Mouse (Mus musculus) kidney, postnatal 36 days (tissue): ENCODE data around the gene Gm45623.

Experiments used
- DNase-seq, 2 experiments: peaks; one replicate each; pipeline ENCODE4 v3.0.0; 2021 to 2022; ENCODE audit warnings: mixed read lengths in 2 of 2

Gene Gm45623

DNA sequence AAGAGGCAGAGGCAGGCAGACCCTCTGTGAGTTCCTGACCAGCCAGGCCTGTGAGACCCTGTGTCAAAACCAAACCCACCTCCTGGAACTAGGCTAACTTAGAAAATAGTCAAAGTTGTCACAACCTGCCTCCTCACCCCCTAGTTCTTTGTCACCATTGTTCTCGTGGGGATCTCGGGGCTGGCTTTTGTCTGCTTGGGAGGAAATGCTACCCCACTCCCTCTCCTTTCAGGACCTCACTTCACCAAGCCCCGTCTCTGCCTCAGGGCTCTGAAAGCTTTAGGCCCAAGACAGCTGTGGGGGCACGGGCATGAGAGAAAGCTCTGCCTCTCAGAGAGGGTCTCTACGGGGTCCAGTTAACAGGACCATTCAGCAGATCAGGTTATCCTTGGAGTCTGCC, 1.9 kb downstream of the Gm45623 start:
- no peak for DNase-seq

- DNase-seq, result no peak
These were observed 4.2 kb downstream of the Gm45623 start for GRCm38 (mm10) chr13:56749377-56749776.

GRCm38 (mm10) chr13:56747554-56747953, 6.1 kb downstream of the Gm45623 start:
- DNase-seq, result peak; percentile 35 to 65

DNA sequence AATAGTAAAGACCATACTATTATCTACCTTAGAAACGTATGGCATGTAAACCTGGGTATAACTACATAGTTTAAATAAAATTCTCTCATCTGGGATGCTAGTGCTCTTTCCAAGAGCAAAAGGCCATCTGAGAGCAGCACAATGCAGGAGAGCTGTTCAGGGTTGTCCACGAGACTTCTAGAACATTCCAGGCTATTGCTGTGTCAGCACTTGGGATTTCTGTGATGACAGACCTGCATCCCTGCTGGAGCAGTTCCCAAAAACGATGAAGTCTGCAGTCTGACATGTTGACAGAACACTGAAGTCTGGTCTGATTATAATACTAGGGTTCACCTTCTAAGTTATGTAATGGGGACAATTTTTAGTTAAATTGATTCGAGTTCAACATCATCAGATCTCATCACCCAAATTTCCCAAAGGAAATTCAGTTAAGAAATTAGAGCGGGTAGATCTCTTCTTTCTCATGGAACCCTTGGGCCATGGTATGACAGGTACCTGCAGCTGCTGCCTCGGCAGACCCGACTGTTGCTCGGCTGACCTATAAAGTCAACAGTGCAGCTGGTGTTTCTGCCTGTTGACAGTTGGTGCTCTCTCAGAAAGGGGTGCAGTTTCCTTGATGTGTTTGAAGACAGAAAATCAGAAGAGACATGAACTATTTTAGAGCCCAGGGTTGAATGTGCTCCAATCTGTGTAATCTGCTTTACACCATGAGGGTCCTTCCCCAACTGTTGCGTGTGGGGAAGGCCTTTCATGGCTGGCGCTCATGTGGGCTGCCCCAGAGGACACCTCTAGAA, 6.7 kb downstream of the Gm45623 start:
- DNase-seq, result peak in 1 of 2 experiments; percentile 31

DNA sequence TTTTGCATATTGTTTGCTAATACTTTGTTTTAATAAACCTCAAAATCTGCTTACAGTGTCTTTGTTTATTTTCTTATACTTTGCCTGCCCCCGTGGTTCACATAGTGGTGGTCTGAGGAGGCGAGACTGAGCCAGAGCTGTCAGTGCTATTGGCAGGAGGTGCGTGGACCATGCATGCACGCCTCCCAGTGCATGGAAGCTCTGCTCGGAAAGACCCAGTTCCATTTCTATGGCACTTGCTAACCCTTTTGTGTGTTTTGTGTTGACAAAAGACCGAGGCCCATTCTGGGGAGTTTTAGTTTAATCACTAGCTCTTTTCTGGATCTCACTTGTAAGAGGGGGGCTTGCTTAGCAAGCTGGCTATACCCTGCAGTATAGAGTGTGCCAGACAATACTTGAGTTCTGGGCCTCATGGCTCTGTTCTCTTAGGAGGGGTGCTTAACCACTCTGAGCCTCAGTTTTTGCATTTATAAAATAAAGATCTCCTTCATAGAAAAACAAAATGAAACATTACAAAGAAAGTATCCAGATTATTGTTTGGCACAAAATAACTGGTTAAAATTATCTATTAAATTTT, 11.2 kb downstream of the Gm45623 start:
- DNase-seq, result no peak

DNA sequence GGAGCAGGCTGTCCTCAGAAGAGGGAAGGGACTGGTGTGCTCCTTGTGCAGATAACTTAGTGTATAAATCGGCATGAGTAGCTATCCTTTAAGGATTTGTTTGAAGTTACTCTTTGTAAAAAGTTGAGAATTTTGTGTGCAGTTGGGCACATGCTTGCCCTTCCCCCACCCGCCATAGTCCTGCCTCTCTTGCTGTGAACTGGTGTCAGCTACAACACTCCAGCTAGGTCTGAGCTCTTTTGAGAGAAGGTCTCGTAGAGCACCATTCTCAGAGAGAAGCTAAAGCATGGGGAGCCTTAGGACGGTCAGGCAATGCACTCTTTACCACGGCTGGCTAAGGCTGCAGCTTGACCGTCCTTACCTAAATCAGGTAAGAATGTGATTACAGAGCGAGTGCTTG, 11.9 kb downstream of the Gm45623 start:
- DNase-seq, result no peak

DNA sequence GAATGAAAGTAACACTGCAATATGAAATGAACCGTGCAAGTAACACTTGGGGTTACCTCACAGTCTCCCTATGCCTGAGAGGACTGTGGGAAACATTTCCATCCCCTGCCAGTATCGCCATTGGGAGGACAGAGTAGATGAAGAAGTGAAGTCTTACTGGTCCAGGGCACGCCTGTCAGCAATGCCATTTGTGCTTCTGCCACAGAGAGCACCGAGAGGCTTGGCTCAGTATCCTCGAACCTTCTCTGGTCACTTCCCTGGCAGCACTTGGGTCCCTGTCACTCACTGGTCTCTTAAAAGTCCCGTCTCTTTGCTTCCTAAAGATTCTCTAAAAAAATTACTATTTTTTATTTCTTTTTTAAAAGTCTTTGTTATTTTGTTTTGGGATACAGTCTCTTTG, 13.1 kb downstream of the Gm45623 start:
- DNase-seq, result no peak

GRCm38 (mm10) chr13:56739556-56739955, 14.1 kb downstream of the Gm45623 start:
- DNase-seq, result no peak

DNA sequence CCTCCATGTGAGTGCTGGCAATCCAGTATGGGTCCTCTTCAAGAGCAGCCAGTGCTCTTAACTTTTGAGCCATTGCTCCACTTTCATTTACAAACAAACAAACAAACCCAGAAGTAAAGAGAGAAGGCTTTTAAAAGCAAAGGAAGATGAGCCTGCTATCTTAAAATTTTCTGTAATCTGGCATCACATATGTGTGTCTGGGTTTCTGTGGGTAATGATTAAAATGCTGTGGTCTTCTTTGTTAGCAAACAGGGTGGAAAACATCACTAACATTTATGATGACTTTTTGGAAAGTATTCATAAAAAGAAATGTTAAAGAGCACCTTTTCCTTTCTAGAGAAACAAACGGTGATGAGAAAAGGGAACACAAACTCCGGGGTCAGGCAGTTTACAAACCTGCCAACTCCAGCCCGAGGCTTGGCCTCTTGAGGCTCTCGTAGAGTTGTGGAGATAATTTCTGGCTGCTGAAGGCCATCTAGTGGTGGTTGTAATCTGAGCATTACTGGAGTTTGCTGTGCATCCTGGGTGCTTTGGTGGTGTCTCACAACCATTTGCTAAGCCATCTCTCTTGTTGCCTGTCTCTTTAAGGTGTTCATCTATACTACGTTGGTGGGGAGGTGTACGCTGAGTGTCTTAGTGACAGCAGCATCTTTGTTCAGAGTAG, 18.3 kb downstream of the Gm45623 start:
- peak; percentile 55 to 61 for DNase-seq

GRCm38 (mm10) chr13:56734617-56735016, 19.0 kb downstream of the Gm45623 start:
- DNase-seq, result no peak

- no peak for DNase-seq
These were observed 24.6 kb downstream of the Gm45623 start for GRCm38 (mm10) chr13:56729046-56729445.

- DNase-seq, result no peak
These were observed 27.1 kb downstream of the Gm45623 start for GRCm38 (mm10) chr13:56726551-56726950.

- DNase-seq, result no peak
These were observed 41.4 kb downstream of the Gm45623 start for GRCm38 (mm10) chr13:56712221-56712620.

GRCm38 (mm10) chr13:56710620-56711019, 43.0 kb downstream of the Gm45623 start:
- DNase-seq, result peak in 1 of 2 experiments; percentile 24

GRCm38 (mm10) chr13:56707606-56708005, 46.0 kb downstream of the Gm45623 start:
- DNase-seq, result peak in 1 of 2 experiments; percentile 43

DNA sequence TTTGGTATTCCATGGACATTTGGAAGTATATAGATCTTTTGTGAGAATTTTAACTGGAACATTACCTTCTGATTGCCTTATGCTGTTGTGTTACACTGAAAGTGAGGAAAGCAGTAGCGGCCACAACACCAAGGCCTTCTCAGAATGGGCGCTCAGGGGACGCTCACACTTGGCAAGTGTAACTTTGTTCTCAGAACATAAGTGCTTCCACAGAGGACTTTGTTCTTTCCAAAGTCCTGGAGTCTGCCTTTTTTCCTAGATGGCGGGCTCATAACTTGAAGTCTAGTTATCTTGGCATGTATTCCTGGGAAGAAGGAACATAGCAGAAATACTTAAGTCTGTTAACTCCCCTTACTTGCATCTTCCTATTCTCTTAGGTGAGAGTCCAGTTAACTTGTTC, 46.5 kb downstream of the Gm45623 start:
- peak; percentile 63 to 81 for DNase-seq

DNA sequence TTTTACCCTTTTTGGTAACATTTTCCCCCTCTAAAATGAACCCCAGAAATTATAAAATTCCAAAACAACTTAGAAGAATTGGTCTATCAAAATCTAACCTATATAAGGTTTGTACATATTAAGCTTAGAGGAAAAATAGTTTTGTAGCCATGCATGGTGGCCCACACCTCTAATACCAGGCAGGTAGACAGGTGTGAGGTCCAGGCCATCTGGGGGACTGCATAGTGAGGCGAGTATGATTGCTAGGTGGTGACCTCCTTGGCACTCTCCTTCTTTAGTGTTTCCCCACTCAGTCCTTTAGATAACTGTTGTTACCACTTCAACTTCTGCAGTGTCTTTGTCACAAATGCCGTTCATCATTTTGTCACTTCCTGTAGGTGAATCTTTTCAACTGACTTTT, 49.0 kb downstream of the Gm45623 start:
- DNase-seq, result no peak

DNA sequence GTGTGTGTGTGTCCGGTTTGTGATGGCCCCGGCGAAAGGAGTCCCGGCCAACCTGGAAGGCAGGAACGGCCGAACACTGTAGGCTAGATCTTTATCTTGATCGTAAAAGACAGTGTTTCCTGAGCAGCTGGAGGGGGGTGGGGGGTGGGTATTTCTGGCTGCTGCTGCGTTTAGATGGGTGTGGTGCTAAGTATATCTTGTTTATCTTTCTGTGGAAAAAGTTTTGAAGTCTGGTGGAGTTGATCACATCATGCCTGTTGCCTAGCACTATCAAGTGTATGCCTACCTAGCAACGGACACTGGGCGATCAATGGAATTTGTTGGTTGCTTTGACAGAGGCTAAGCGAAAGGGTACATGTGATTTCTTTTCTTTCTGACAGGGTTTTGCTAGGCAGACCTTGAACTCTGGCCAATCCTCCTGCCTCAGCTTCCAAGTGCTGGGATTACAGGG, 49.7 kb downstream of the Gm45623 start:
- peak in 1 of 2 experiments; percentile 32 for DNase-seq

GRCm38 (mm10) chr13:56703222-56703870, 50.3 kb downstream of the Gm45623 start:
- DNase-seq, result peak; percentile 88

DNA sequence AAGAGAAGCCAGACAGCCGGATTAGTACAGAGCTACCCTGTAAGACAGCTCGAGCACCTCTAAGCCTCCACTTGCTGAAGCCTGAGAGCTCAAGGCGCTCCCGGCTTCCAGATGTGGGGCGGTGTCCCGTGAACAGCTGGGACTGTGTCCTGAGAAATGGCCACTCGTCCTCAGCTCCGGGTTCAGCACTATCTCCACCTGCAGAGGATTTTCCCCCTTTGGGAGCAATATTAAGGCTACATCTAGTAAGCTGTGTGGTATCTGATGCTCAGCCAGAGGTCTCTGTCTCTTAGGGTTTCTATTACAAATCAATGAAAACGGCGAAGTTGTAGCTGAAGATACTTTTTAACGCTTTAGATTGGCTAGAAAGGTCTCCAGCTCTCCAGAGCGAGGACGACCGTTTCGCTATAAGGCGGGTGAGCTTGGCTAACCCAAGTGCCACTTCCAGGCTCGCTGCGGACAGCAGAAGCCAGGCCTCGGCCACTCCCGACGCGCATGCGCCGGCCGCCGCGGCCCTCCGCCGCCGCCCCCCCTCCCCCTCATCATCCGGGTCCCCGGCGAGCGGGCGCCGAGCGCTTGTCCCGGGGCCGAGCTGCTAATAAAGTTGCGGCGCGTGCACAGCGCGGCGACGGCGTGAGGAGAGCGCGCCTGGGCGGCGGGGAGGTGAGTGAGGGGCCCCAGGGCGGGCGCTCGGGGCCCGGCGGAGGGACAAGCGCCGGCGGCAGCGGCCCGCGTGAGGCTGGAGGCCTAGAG, 51.0 kb downstream of the Gm45623 start, which contains the start of gene Smad5:
Gene Smad5, plus strand, starts transcription at position 542 of the 753 bp plus-strand sequence.
- peak; percentile 84 to 92 for DNase-seq
